In the genomic region with DNA sequence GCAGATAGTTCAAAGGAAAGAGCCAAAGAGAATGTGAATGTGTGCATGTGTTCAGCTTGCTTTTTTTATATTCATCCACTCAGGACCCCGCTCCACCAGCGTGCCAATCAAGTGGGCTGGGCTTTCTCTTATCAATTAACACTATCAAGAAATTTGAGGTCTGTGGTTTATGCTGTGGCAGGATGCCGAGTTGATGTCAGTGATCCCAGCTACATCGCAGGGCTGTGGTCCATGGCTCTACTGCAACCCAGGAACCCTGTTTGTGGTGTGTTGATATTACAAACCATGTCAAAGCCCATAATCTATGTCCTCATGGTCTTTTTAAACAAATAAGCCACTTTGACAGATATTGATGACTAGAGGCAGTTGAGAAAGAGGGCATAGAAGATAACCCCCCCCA, we compare ENCODE assay signal across 14 mouse cellular contexts.
"Had no signal": no experiment of that assay in that cellular context is flagged by ENCODE, and none has a peak within 500 bp of the region (broad histone marks: within the 10 kb centered on the region; RNA-seq: fewer than 3 reads in every experiment).

No protein-coding gene starts in this region.

- H3K4me1 ChIP-seq: kidney, embryonic 15.5 days; limb, embryonic 15.5 days; liver, embryonic 13.5 days; lung, embryonic 15.5 days; midbrain, embryonic 12.5 days; neural tube, embryonic 15.5 days had no signal

- H3K27me3 ChIP-seq: kidney, embryonic 15.5 days; limb, embryonic 15.5 days; liver, embryonic 13.5 days; lung, embryonic 15.5 days; midbrain, embryonic 12.5 days; neural tube, embryonic 15.5 days had no signal

- H3K27ac ChIP-seq: kidney, embryonic 15.5 days; left cerebral cortex, adult 2 months; limb, embryonic 15.5 days; liver, embryonic 13.5 days; lung, embryonic 15.5 days; macrophage; midbrain, embryonic 12.5 days; neural tube, embryonic 15.5 days had no signal

- H3K9ac ChIP-seq: kidney, embryonic 15.5 days; limb, embryonic 15.5 days; liver, embryonic 13.5 days; liver, postnatal 0 days; lung, embryonic 15.5 days; midbrain, embryonic 12.5 days; neural tube, embryonic 15.5 days had no signal

- H3K4me3 ChIP-seq: kidney, embryonic 15.5 days; left cerebral cortex, adult 2 months; limb, embryonic 15.5 days; liver, embryonic 13.5 days; lung, embryonic 15.5 days; megakaryocyte, embryonic 14.5 days; midbrain, embryonic 12.5 days; neural tube, embryonic 15.5 days had no signal

- H3K36me3 ChIP-seq: lung, embryonic 15.5 days; neural tube, embryonic 15.5 days had no signal

- H3K9me3 ChIP-seq: kidney, embryonic 15.5 days; limb, embryonic 15.5 days; liver, embryonic 13.5 days; lung, embryonic 15.5 days; megakaryocyte, embryonic 14.5 days; midbrain, embryonic 12.5 days; neural tube, embryonic 15.5 days had no signal

- DNase-seq: kidney, postnatal 14 days; liver, embryonic 13.5 days; liver, postnatal 0 days; lung, postnatal 14 days; right cerebral cortex, adult 18-20 months; right cerebral cortex, postnatal 25 days had no signal
